Mouse (Mus musculus) heart, adult 2 months (tissue): Measurements from ENCODE around the gene Abcc3. TPM values are rescaled to one million over a fixed set of nuclear protein-coding genes. Genes with fewer than 3 reads are reported as not detected.

Experiments
- DNase-seq, 2 experiments: peaks; one replicate each; pipeline ENCODE4 v3.0.0; 2021
- H3K27ac ChIP-seq: fragments of 200-600 bp; 2 replicates; pipeline ENCODE4 v1.8.1; 2022
- H3K27me3 ChIP-seq: fragments of 200-500 bp; 2 replicates; pipeline ENCODE4 v1.6.1; 2012; ENCODE audit warnings: mild to moderate bottlenecking, low read length, inconsistent platforms, mixed read lengths; ENCODE audit not compliant: control insufficient read depth, insufficient read depth
- H3K36me3 ChIP-seq: fragments of 200-500 bp; 2 replicates; pipeline ENCODE4 v1.6.1; 2012; ENCODE audit warnings: low read length, inconsistent platforms; ENCODE audit not compliant: control insufficient read depth, insufficient read depth
- H3K4me1 ChIP-seq: fragments of 200-500 bp; 2 replicates; pipeline ENCODE4 v1.6.1; 2011; ENCODE audit warnings: low read length; ENCODE audit not compliant: control insufficient read depth, insufficient read depth
- H3K4me3 ChIP-seq: fragments of 200-600 bp; 2 replicates; pipeline ENCODE4 v1.8.1; 2022
- H3K79me2 ChIP-seq: fragments of 200-500 bp; replicated peaks from 2 replicates; pipeline ENCODE4 v1.6.1; 2012; ENCODE audit warnings: mild to moderate bottlenecking, inconsistent platforms, low read length, moderate library complexity, mixed read lengths; ENCODE audit not compliant: control insufficient read depth, insufficient read depth
- H3K9ac ChIP-seq: fragments of 200-500 bp; 2 replicates; pipeline ENCODE4 v1.6.1; 2012; ENCODE audit warnings: low read depth, mild to moderate bottlenecking, control low read depth, inconsistent platforms, low read length, mixed read lengths
- CTCF ChIP-seq: fragments of 200-600 bp; IDR thresholded peaks from 2 replicates; pipeline ENCODE4 v1.8.1; 2022; ENCODE audit warnings: antibody characterized with exemption, mild to moderate bottlenecking, moderate library complexity
- EP300 ChIP-seq: fragments of 200-500 bp; IDR thresholded peaks from 2 replicates; pipeline ENCODE4 v1.6.1; 2011; ENCODE audit warnings: low read depth, low read length, control low read depth; ENCODE audit not compliant: insufficient read depth
- POLR2A ChIP-seq: fragments of 200-500 bp; IDR thresholded peaks from 2 replicates; pipeline ENCODE4 v1.6.1; 2011; ENCODE audit warnings: mild to moderate bottlenecking, low read depth, low read length, control low read depth; ENCODE audit not compliant: insufficient read depth
- WGBS: fragments of 180-500 bp; shearing (Covaris S2); methylation state at CpG from one replicate; pipeline ENCODE4 v1.1.7; 2018; 5-methylcytosine and 5-hydroxymethylcytosine counted together
- intact Hi-C: fragments of 180-260 bp; cut with DNase I; formaldehyde crosslinking; loops from one replicate; pipeline ENCODE4 v1.15.1; 2025
- polyA plus RNA-seq: library from polyadenylated mRNA; depleted of rRNA; stranded (reverse); fragments of >200 nt; gene quantifications from 2 replicates; pipeline ENCODE4 v1.2.3, GENCODE M21; 2012
- total RNA-seq, 2 experiments: library from RNA; stranded (reverse); gene quantifications; 2 replicates each; pipeline ENCODE4 v1.2.3; 2021

Gene Abcc3
- total and polyA plus RNA-seq, 3 experiments: 1.6 to 2.3 (median 2.0) TPM

DNA sequence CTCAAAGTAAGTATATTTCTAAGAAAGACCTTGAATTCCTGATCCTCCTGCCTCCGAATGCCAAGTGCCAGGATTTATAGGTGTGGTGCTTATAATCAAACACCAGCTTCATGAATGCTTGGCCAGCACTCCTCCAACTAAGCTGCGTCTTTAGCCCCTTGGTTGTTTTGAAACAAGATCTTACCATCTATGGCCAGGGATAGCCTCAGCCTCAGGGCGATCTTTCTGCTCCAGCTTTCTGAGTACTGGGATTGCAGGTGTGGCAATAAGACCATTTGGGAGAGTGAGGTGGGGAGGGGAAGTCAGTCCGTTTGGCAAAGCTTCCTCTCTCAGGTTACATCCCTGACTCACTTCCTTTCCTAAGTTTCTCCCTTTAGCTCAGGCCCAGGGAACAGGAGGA, 5.0 kb downstream of the Abcc3 start:
- Histone ChIP-seq H3K79me2 (no peaks in the 10 kb centered on the region), H3K27ac (no peak overlapping the region), H3K36me3 (no peaks in the 10 kb centered on the region), H3K4me1 (peaks cover 7% of the 10 kb centered on the region), H3K4me3 (no peak overlapping the region), H3K27me3 (no peaks in the 10 kb centered on the region), H3K9ac (no peak overlapping the region)
- intact Hi-C loops: no loop called here
- 71% methylated on average over 4 of the region's 4 CpGs for WGBS
- TF ChIP-seq EP300: no peak
- DNase-seq: no peak

DNA sequence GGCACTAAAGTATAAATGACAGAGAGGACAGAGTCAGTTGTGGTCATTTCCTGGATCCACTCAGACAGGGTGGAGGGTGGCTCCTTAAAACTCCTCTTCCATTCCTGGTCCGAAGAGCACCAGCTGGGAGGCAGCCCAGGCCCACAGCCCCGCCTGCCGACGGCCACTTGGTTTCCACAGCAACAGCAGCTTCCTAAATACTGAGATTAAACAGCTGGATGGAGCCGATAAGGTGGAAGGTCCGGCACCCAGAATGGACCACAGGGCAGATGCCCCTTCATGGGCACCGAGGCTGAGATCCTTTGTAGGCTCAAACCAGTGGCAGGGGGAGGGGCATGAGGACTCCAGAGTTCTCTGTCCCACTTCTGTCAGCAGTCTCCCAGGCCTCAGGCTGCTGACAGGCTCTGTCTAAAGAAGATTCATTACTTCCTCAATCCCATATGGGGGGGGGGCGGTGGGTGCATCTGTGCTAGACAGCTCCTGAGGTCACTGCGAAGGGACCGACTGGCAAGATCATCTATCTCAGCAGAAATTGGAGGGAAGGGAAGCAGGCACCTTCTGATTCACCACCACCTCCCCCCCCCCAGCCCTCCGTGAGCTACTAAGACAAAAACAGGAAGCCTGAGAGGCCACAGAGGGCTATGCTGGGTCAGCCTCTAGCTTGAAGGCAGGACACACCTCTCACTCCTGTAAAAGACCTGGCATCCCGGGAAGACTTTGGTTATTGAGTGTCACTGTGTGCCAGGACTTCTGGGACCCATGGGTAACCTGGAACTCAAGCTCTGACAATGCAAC, 6.6 kb downstream of the Abcc3 start:
- intact Hi-C loops: no loop called here
- H3K4me3 ChIP-seq: no peak overlapping the region
- peak; percentile 63 for DNase-seq
- peaks cover 7% of the 10 kb centered on the region for H3K4me1 ChIP-seq
- no peaks in the 10 kb centered on the region for H3K36me3 ChIP-seq
- H3K27ac ChIP-seq: no peak overlapping the region
- TF ChIP-seq EP300 (no peak), POLR2A (no peak), CTCF (no peak)
- no peaks in the 10 kb centered on the region for H3K27me3 ChIP-seq
- 18% methylated on average over 12 of the region's 12 CpGs for WGBS
- H3K9ac ChIP-seq: no peak overlapping the region
- no peaks in the 10 kb centered on the region for H3K79me2 ChIP-seq

DNA sequence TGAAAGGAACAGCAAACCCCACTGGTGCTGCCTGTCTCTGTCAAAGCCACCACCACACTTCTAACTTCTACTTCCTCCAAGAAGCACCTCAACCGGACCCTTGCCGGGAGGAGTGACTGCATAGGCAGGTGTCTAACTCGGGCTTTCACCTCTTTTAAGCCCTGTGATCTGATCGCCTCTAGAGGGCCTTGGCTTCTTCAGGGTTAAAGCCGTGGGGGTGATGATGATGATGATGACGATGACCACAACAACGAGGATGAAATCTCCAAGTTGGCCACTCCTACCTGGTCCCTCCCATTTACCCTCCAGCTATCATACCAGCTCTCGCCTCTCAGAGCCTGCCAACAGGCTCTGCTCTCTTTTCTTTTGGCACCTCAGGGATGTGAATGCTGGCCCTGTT, 13.1 kb downstream of the Abcc3 start:
- intact Hi-C loops: no loop called here

DNA sequence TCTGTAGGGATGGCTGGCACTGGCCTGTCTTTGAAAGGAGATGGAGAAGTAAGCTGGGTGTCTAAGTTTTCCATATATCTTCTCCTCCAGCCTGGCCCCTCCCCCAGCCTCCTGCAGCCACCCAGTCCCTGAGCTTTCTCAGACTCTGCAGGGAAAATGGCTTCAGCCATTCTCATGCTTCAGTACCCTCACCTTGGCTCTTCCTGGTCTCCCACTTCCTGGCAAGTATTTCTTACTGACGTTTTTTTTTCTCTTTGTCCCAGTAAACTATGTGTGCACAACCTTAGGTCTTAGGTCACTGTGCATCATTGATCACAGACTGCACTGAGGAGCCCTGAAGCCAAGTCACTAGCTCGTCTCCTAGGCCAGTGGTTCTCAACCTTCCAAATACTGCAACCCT, 13.7 kb downstream of the Abcc3 start:
- Histone ChIP-seq H3K9ac (no peak overlapping the region), H3K4me3 (no peak overlapping the region), H3K27ac (no peak overlapping the region), H3K79me2 (no peaks in the 10 kb centered on the region), H3K36me3 (no peaks in the 10 kb centered on the region), H3K27me3 (no peaks in the 10 kb centered on the region), H3K4me1 (no peaks in the 10 kb centered on the region)
- TF ChIP-seq POLR2A (no peak), EP300 (no peak), CTCF (no peak)
- WGBS: 50% methylated on average over 2 of the region's 2 CpGs
- no peak for DNase-seq
- intact Hi-C loops: no loop called here

More for the DNA sequence above, 13.1 kb downstream of the Abcc3 start:
- WGBS: 65% methylated on average over 8 of the region's 8 CpGs
- Histone ChIP-seq H3K9ac (no peak overlapping the region), H3K4me1 (no peaks in the 10 kb centered on the region), H3K27me3 (no peaks in the 10 kb centered on the region), H3K27ac (no peak overlapping the region), H3K4me3 (no peak overlapping the region), H3K36me3 (no peaks in the 10 kb centered on the region), H3K79me2 (no peaks in the 10 kb centered on the region)
- TF ChIP-seq EP300 (no peak), POLR2A (no peak), CTCF (no peak)
- DNase-seq: no peak

DNA sequence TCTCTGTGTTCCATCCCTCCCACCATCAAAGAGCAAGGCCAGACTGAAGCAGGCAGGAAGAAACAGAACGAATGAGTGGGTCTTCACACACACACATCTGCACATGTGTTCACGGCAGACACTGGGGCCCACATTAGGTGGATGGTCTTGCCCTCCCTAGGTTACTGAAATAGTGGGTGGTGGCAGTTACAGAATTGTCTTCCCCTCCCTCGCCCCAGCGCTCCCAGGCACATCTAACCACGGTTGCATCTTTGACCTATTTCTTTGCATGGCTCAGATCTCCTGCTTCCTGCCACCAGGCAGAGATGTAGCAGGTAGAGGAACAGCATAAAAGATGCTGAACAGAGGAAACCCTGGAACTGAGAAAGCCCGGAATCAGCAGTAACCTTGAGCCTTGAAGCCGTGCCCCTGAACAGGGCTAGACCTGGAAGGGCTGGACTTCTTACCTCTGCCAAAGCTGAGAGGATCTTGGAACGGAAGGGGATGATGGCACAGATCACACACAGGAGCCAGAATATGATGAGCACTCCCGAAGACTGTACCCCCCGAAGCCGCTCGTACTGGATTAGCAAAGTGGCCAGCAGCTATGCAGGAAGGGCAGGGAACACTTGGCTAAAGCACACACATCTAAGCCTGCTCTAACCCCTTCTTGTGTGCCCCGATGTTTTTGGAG, 18.4 kb downstream of the Abcc3 start:
- no peak overlapping the region for H3K9ac ChIP-seq
- H3K36me3 ChIP-seq: no peaks in the 10 kb centered on the region
- H3K4me1 ChIP-seq: no peaks in the 10 kb centered on the region
- no peaks in the 10 kb centered on the region for H3K79me2 ChIP-seq
- WGBS: 84% methylated on average over 13 of the region's 13 CpGs
- intact Hi-C loops: no loop called here
- no peaks in the 10 kb centered on the region for H3K27me3 ChIP-seq
- no peak for TF ChIP-seq EP300
- TF ChIP-seq POLR2A: no peak
- no peak for TF ChIP-seq CTCF
- H3K27ac ChIP-seq: no peak overlapping the region
- H3K4me3 ChIP-seq: no peak overlapping the region
- no peak for DNase-seq

DNA sequence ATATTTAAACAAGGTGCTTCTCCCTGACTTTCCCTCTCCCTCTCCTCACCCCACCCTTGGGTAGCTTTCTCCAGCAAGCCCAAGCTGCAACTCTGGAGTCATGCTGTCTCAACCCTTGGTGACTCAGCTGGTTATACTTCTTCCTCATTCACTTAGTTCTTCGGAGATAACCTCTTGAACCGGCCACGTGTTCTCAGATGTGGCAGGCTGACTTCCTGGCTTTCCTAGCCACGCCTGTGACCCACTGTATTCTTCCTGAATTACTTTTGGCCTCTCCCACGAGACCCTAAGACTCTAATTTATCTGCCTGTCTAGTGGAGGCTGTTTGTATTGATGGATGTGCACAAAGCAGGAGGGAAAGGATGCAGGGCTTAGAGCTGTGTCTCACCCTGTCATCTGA, 22.0 kb downstream of the Abcc3 start:
- intact Hi-C loops: no loop called here
- no peak overlapping the region for H3K27ac ChIP-seq
- H3K36me3 ChIP-seq: no peaks in the 10 kb centered on the region
- TF ChIP-seq POLR2A: no peak
- no peak for TF ChIP-seq EP300
- TF ChIP-seq CTCF: no peak
- H3K27me3 ChIP-seq: no peaks in the 10 kb centered on the region
- WGBS: 24% methylated on average over 5 of the region's 5 CpGs
- no peaks in the 10 kb centered on the region for H3K4me1 ChIP-seq
- no peak overlapping the region for H3K9ac ChIP-seq
- H3K4me3 ChIP-seq: no peak overlapping the region
- H3K79me2 ChIP-seq: no peaks in the 10 kb centered on the region
- no peak for DNase-seq
